Mouse (Mus musculus): ENCODE measurements around the gene Fgf11.

Gene Fgf11

GRCm38 (mm10) chr11:69754701-69755100 is 47.0 kb downstream of the Fgf11 start:
- peak; percentile 82 for DNase-seq (ENCODE audit: low read depth)

- DNase-seq (ENCODE audit: low read depth) = no peak
Measured at GRCm38 (mm10) chr11:69754233-69754632, 47.4 kb downstream of the Fgf11 start.

- peak; percentile 74 for DNase-seq (ENCODE audit: low read depth)
Measured at GRCm38 (mm10) chr11:69752686-69753085, 49.0 kb downstream of the Fgf11 start.

- peak; percentile 73 for DNase-seq (ENCODE audit: low read depth)
Measured at GRCm38 (mm10) chr11:69751635-69752034, 50.0 kb downstream of the Fgf11 start.

All from 416B (cell line).